Mouse (Mus musculus): ENCODE data around the gene Pdzd2. TPM values are rescaled to one million over a fixed set of nuclear protein-coding genes. Genes with fewer than 3 reads are reported as not detected.

Pdzd2 gene
- polyA plus RNA-seq, 1 experiment: 4.6 TPM

DNA sequence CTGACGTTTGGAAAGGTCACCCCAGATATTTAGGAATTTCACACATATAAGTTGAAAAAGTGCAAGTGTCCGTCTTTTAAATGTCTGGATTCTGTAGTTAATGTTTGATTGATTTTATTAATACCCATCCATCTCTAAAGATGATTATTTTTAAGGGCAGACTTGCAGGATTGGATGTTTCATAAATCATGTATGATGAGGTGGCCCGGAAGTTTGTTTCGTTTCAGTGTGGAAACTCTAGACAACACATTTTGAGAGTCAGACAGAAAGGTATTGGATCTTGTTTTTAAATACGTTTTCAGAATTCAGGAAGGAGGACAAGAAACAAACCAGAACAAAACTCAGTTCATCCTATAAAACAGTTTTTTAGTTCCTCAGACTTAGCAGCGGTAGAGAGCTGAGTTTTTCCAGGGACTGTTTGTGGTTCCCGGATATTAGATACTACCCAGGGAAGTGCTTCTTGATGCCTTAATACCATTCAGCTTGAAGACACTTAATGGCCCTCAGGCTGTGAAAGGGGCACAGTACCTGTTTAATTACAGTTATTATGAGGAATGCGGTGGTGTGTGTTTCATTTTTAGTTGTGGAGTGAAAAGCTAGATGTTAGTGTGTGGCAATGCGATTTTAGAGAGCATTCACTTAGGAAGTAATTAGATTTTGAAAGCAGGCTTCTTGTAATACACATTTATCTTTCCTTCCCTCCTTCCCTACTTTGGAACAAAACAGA lies 416.9 kb downstream of the Pdzd2 start:
- TF ChIP-seq POLR2A (IDR thresholded peaks at IDR 0.05; ENCODE audit: borderline replicate concordance, control insufficient read depth, low read depth, low read length) (no peak), CTCF (IDR thresholded peaks at IDR 0.05; ENCODE audit: control insufficient read depth, insufficient read depth, low read length) (no peak)
- Histone ChIP-seq H3K27ac (ENCODE audit: control insufficient read depth, insufficient read depth, low read depth, low read length, poor library complexity) (no peak overlapping the region), H3K4me1 (ENCODE audit: control insufficient read depth, insufficient read depth, low read length) (no peaks in the 10 kb centered on the region; the same call in 1 of the 2 replicates), H3K4me3 (replicated peaks; ENCODE audit: control insufficient read depth, low read depth, low read length) (peak overlapping the region; percentile 82)
- whole genome bisulfite sequencing: 6% methylated on average over 9 of the region's 9 CpGs

DNA sequence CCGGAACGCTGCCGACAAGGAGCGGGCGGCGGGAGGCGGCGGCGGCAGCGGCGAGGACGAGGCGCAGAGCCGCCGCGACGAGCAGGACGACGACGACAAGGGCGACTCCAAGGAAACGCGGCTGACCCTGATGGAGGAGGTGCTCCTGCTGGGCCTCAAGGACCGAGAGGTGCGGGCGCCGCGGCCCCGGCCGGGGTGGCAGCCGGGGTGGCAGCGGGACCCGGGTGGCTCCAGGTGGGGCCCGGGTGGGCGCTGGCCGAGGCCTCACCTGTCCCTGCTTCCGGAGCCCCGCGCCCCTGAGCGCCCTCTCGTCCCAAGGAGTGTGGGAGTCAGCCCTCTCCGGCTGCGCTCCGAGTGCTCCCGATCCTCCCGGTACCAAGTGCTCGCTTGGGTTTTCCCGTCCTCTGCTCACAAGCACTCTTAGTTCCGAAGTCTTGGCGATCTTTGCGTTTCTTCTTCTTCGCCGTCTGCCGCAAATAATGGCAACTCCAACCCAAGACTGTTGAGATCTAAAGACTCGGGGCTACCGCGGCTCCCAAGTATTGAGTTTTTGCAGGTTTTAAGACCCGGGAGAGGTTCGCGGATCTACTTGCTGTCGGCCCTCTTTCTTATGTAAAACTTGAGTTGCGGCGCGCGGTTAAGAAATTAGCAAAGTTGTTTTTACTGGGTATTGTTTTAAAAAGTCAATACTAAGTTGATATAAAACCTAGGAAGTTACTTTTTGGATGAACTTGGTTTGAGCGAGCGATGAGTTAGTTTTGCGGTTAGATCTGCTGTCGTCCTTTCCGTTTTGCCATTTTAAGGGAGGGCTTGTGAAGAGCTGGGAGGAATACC lies 417.7 kb downstream of the Pdzd2 start, which contains the start of gene 1810049J17Rik:
Gene 1810049J17Rik (minus strand): TSS at position 112 of the 834 bp plus-strand sequence.
- Histone ChIP-seq H3K4me1 (ENCODE audit: control insufficient read depth, insufficient read depth, low read length) (no peaks in the 10 kb centered on the region), H3K27ac (ENCODE audit: control insufficient read depth, insufficient read depth, low read depth, low read length, poor library complexity) (peak within 1 kb of the TSS; percentile 98), H3K4me3 (replicated peaks; ENCODE audit: control insufficient read depth, low read depth, low read length) (peak within 1 kb of the TSS; percentile 82)
- under 1% methylated on average over 61 of the region's 70 CpGs for WGBS
- no peak for TF ChIP-seq CTCF (IDR thresholded peaks at IDR 0.05; ENCODE audit: control insufficient read depth, insufficient read depth, low read length)
- no peak for TF ChIP-seq POLR2A (IDR thresholded peaks at IDR 0.05; ENCODE audit: borderline replicate concordance, control insufficient read depth, low read depth, low read length)

DNA sequence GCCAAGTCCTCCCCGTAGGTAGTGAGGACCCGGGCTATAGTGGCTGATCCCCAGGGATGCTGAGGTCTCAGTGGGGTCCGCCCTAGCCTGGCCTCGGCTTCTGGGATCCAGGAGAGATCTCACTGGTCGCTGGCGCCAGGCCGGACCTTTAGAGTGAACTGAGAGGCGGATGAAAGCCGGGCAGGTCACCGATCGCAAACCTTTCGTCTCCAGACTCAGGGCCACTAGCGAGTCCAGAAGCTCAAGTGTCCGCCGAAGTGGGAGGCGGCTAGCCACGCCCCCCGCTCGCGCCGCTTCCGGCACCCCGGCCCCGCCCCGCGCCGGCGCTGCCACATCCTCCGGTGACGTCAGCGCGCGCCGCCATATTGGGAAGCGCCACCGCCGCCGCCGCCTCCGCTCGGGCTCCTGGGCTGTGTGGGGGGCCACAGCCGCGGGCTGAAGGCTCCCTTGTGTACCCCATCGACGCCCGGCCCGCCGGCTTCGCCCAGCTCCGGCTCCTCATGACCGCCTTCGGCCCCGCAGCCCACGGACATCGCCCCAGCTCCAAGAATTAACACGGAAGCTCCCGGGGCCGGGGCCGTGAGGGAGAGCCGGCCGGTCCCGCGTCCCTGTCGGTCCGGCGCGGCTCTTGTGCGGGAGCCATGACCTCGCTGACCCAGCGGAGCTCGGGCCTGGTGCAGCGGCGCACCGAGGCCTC lies 418.5 kb downstream of the Pdzd2 start, which contains the start of gene Golph3:
Gene Golph3 (plus strand): TSS at position 360 of the 697 bp plus-strand sequence.
- WGBS: under 1% methylated on average over 74 of the region's 74 CpGs
- Histone ChIP-seq H3K4me1 (ENCODE audit: control insufficient read depth, insufficient read depth, low read length) (no peaks in the 10 kb centered on the region), H3K27ac (ENCODE audit: control insufficient read depth, insufficient read depth, low read depth, low read length, poor library complexity) (peak within 1 kb of the TSS; percentile 98), H3K4me3 (replicated peaks; ENCODE audit: control insufficient read depth, low read depth, low read length) (peak within 1 kb of the TSS; percentile 82)
- TF ChIP-seq POLR2A (IDR thresholded peaks at IDR 0.05; ENCODE audit: borderline replicate concordance, control insufficient read depth, low read depth, low read length) (peak; percentile 50; the same call in 1 of the 2 replicates), CTCF (IDR thresholded peaks at IDR 0.05; ENCODE audit: control insufficient read depth, insufficient read depth, low read length) (no peak)

DNA sequence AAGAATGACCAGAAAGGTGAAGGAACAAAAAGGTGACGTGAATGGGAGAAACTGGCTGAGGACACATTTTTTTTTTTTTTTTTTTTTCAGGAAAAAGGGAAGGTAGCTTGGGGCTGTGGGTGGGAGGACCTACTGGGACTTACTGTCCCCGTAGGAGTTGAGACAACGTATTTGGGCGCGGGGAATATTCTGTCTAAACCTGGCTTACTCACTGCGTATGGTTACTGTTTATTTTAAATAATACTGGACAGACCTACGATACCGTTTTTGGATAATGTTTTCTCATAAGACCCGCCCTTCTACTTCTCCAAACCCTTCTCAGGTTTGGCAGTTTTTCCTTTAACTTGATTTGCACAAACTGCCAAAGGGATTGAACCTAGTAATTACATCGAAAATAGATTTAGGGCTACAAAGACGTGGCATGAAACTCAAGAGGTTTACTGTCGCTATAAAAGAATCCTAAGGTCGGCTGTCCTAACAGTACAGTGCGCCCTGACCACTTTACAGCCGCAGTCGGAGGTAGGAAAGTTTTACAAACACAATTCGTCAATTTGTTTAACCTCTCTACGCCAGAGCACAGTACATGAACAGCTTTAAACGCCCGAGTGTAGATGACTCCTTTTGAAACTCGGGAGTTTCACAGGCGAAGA lies 419.2 kb downstream of the Pdzd2 start:
- no peaks in the 10 kb centered on the region for H3K4me1 ChIP-seq (ENCODE audit: control insufficient read depth, insufficient read depth, low read length)
- WGBS: 2% methylated on average over 22 of the region's 22 CpGs
- TF ChIP-seq CTCF (IDR thresholded peaks at IDR 0.05; ENCODE audit: control insufficient read depth, insufficient read depth, low read length) (no peak), POLR2A (IDR thresholded peaks at IDR 0.05; ENCODE audit: borderline replicate concordance, control insufficient read depth, low read depth, low read length) (no peak)
- peak overlapping the region; percentile 44 for H3K27ac ChIP-seq (ENCODE audit: control insufficient read depth, insufficient read depth, low read depth, low read length, poor library complexity)
- H3K4me3 ChIP-seq (replicated peaks; ENCODE audit: control insufficient read depth, low read depth, low read length): peak overlapping the region; percentile 78

DNA sequence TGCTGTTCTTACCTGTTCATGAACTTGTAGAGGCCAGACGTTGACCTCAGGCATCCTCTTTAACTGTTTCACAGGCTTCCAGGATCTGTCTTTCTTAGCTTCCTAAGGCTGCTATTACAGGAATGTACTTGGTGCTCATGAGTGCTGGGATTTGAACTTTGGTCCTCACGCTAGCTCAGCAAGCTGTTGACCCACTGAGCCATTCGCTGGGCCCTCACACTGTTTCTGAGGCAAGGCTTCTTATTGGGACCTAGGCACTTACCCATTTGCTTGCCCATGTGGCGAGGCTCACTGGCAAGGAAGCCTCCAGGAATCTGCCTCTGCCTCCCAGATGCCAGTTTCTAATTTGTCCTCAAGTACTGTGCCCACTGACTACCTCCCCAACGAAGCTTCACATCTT lies 419.8 kb downstream of the Pdzd2 start:
- Histone ChIP-seq H3K4me3 (replicated peaks; ENCODE audit: control insufficient read depth, low read depth, low read length) (no peak overlapping the region), H3K4me1 (ENCODE audit: control insufficient read depth, insufficient read depth, low read length) (no peaks in the 10 kb centered on the region), H3K27ac (ENCODE audit: control insufficient read depth, insufficient read depth, low read depth, low read length, poor library complexity) (no peak overlapping the region)
- 57% methylated on average over 5 of the region's 5 CpGs for WGBS
- TF ChIP-seq POLR2A (IDR thresholded peaks at IDR 0.05; ENCODE audit: borderline replicate concordance, control insufficient read depth, low read depth, low read length): no peak
- no peak for TF ChIP-seq CTCF (IDR thresholded peaks at IDR 0.05; ENCODE audit: control insufficient read depth, insufficient read depth, low read length)

DNA sequence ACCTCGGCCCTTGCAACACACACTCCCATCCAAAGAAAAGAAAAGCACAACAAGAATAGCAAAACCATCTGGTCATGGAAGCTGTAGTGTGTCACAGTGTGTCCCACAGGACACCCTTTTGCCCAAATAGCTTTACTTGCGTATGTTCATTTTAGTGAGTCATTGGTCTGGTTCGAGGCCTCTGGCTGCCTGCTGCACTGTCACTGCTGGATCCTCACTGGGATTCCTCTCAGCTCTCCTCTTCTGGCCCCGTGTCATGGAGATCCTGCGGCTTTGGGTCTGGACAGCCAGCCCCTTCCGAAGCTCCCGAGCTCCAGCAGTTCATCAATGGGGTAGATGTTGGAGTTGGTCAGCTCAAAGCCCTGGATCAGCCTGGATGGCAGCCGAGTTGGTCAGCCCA lies 421.3 kb downstream of the Pdzd2 start:
- no peak overlapping the region for H3K4me3 ChIP-seq (replicated peaks; ENCODE audit: control insufficient read depth, low read depth, low read length)
- no peak overlapping the region for H3K27ac ChIP-seq (ENCODE audit: control insufficient read depth, insufficient read depth, low read depth, low read length, poor library complexity)
- WGBS: 84% methylated on average over 8 of the region's 8 CpGs
- no peak for TF ChIP-seq POLR2A (IDR thresholded peaks at IDR 0.05; ENCODE audit: borderline replicate concordance, control insufficient read depth, low read depth, low read length)
- no peak for TF ChIP-seq CTCF (IDR thresholded peaks at IDR 0.05; ENCODE audit: control insufficient read depth, insufficient read depth, low read length)
- H3K4me1 ChIP-seq (ENCODE audit: control insufficient read depth, insufficient read depth, low read length): no peaks in the 10 kb centered on the region

DNA sequence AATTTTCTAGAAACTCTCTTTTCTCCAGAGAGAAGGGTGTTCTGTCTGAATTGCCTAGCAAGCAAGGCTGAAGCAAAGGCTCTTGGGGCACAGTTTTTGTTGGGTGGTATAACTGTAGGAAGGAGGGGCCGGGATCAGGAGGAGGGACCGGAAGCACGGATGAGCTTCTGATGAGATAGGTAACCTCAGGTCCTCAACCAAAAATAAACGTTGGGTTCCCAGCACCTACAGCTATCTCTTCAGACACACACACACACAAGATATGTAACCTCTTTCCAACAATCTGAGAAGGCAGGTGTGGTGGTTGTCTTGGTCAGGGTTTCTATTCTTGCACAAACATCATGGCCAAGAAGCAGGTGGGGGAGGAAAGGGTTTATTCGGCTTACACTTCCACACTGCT lies 422.4 kb downstream of the Pdzd2 start:
- WGBS: 72% methylated on average over 5 of the region's 5 CpGs
- Histone ChIP-seq H3K4me1 (ENCODE audit: control insufficient read depth, insufficient read depth, low read length) (no peaks in the 10 kb centered on the region), H3K4me3 (replicated peaks; ENCODE audit: control insufficient read depth, low read depth, low read length) (no peak overlapping the region), H3K27ac (ENCODE audit: control insufficient read depth, insufficient read depth, low read depth, low read length, poor library complexity) (no peak overlapping the region)
- TF ChIP-seq POLR2A (IDR thresholded peaks at IDR 0.05; ENCODE audit: borderline replicate concordance, control insufficient read depth, low read depth, low read length): no peak
- no peak for TF ChIP-seq CTCF (IDR thresholded peaks at IDR 0.05; ENCODE audit: control insufficient read depth, insufficient read depth, low read length)

All from bone marrow, adult 2 months (tissue).